Mouse (Mus musculus): ENCODE data around the gene Klrg1.

DNA sequence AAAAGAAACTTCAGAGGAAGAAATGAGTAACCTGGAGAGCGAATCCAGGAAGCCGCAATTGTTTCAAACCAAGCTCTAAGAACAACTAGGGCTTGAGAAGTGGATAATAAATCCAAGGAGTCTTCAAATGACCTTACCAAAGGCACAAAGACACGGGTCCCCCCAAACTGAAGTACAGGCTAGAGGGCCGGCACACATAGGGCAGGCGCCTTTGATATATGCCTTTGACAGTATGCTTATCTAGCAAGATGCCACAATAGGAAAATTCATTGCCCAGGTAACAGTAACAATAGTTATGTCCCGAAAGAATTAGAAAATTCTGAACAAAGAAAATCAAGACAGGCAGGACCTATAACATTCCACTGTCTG lies 25.4 kb upstream of the Klrg1 start:
- TF ChIP-seq POLR2A (IDR thresholded peaks at IDR 0.05; ENCODE audit: control insufficient read depth in 1 of 2, insufficient read depth in 1 of 2, low read depth in 1 of 2, low read length in 2 of 2, poor library complexity in 1 of 2) (no peak), ELF1 (IDR thresholded peaks at IDR 0.05; ENCODE audit: low read depth, low read length) (no peak), CHD1 (IDR thresholded peaks at IDR 0.05; ENCODE audit: low read depth, low read length) (no peak), CTCF (IDR thresholded peaks at IDR 0.05 in 2 of 3, conservative IDR thresholded peaks at IDR 0.05 in 1 of 3; ENCODE audit: control insufficient read depth in 1 of 3, insufficient read depth in 1 of 3, low read depth in 2 of 3, low read length in 3 of 3, poor library complexity in 1 of 3, severe bottlenecking in 1 of 3) (no peak), JUND (IDR thresholded peaks at IDR 0.05; ENCODE audit: low read depth, low read length) (no peak), MAX (IDR thresholded peaks at IDR 0.05; ENCODE audit: low read length) (no peak), EP300 (IDR thresholded peaks at IDR 0.05; ENCODE audit: low read depth in 1 of 2, low read length in 2 of 2) (no peak), TBP (IDR thresholded peaks at IDR 0.05; ENCODE audit: low read depth, low read length) (no peak)
